Mouse (Mus musculus): ENCODE measurements around the gene Rab11fip2. TPM values are rescaled to one million over a fixed set of nuclear protein-coding genes. Genes with fewer than 3 reads are reported as not detected.

Gene Rab11fip2
- 9.2 and 9.3 TPM in 2 replicates for polyA plus RNA-seq (2015; fragmentation: Nextera tagmentation; extraction: Ambion mirVana)

DNA sequence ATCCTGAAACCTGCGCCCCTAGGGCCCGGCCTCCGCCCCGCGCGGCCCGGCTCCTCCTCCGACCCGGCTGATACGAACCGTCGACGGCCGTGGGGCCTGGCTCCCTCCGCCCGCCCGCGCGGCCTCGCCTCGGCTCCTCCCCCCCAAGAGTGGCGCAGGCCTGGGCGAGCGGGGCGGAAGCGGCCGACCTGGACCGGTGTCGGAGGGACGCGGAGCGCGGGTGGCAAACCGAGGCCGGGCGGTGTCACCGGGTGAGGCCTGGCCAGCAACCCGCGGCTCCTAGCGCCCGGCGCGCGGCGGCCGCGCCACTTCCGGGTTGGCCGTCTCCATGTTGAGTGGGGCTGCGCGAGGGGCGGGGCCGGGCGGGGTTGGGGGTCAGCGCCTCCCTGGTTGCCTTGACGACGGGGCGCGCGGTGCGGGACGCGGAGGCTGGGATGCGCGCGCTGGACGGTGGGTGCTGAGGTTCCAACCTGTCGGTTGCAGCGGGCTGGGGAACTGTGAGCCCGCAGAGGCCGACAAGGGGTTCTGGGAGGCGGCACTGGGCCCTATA, at the start of gene Rab11fip2:
Gene Rab11fip2, minus strand, starts transcription at position 333 of the 550 bp plus-strand sequence.
- Histone ChIP-seq H3K9me3 (replicated peaks; ENCODE audit: control insufficient read depth, low read length, poor library complexity, severe bottlenecking) (no peaks in the 10 kb centered on the region), H3K27me3 (ENCODE audit: control insufficient read depth, insufficient read depth, low read depth, low read length) (no peaks in the 10 kb centered on the region), H3K4me3 (ENCODE audit: low read depth, low read length) (peak within 1 kb of the TSS; percentile 89), H3K4me2 (ENCODE audit: low read length) (peak within 1 kb of the TSS; percentile 73), H3K36me3 (ENCODE audit: control insufficient read depth, insufficient read depth, low read length) (no peaks in the 10 kb centered on the region), H3K27ac (ENCODE audit: low read length) (peak within 1 kb of the TSS; percentile 91), H3K4me1 (ENCODE audit: control insufficient read depth, insufficient read depth, low read length) (peaks cover 28% of the 10 kb centered on the region), H3K9ac (ENCODE audit: low read depth, low read length) (peak within 1 kb of the TSS; percentile 98)
- under 1% methylated on average over 65 of the region's 72 CpGs for WGBS
- ATAC-seq: peak; percentile 99

DNA sequence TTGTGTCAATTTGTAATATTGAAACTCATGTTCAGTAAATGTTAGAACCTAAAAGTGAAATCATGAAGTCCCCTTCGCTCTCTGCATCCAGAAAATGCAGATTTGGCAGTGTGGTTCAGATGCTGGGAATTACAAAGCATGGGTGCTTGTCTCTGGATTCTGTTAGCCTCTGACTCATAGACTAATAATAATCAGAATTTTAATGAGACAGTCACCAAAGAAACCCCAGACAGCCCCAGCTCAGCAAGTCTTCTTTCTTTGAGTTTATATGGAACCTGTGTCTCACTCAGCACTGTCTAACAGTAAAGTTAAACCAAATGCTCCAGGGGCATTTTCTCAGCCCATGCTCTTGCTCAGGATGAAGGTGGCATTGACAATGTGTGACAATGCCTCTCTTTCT, 38.1 kb upstream of the Rab11fip2 start:
- WGBS: 94% methylated on average over 1 of the region's 1 CpGs
- no peaks in the 10 kb centered on the region for H3K9me3 ChIP-seq (replicated peaks; ENCODE audit: control insufficient read depth, low read length, poor library complexity, severe bottlenecking)
- no peak for ATAC-seq

DNA sequence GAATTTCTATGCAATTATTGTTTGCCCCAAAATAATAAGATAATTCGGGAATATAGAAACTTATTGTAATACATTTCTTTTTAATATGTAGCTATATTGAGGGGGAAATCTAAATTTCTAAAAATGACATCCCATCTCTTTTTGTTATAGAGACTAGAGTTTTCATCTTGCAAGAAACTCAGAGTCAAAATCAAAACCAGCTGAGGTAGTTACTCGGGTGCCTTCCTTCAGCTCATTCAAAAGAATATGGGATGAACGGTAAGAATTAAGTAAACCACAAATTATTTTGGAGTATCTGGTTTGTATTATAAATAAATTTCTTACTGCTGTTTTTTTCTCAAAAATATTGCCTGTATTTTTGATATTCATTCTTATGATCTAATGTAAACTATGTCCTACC, 11.5 kb upstream of the Rab11fip2 start:
- Histone ChIP-seq H3K9ac (ENCODE audit: low read depth, low read length) (no peak overlapping the region), H3K27me3 (ENCODE audit: control insufficient read depth, insufficient read depth, low read depth, low read length) (no peaks in the 10 kb centered on the region), H3K4me1 (ENCODE audit: control insufficient read depth, insufficient read depth, low read length) (no peaks in the 10 kb centered on the region), H3K4me3 (ENCODE audit: low read depth, low read length) (no peak overlapping the region), H3K4me2 (ENCODE audit: low read length) (no peak overlapping the region), H3K27ac (ENCODE audit: low read length) (no peak overlapping the region), H3K36me3 (ENCODE audit: control insufficient read depth, insufficient read depth, low read length) (no peaks in the 10 kb centered on the region), H3K9me3 (replicated peaks; ENCODE audit: control insufficient read depth, low read length, poor library complexity, severe bottlenecking) (no peaks in the 10 kb centered on the region)
- 84% methylated on average over 3 of the region's 3 CpGs for WGBS
- no peak for ATAC-seq

More for the DNA sequence above, 38.1 kb upstream of the Rab11fip2 start:
- Histone ChIP-seq H3K4me1 (ENCODE audit: control insufficient read depth, insufficient read depth, low read length) (no peaks in the 10 kb centered on the region), H3K36me3 (ENCODE audit: control insufficient read depth, insufficient read depth, low read length) (no peaks in the 10 kb centered on the region), H3K27ac (ENCODE audit: low read length) (no peak overlapping the region), H3K4me2 (ENCODE audit: low read length) (no peak overlapping the region), H3K27me3 (ENCODE audit: control insufficient read depth, insufficient read depth, low read depth, low read length) (no peaks in the 10 kb centered on the region), H3K4me3 (ENCODE audit: low read depth, low read length) (no peak overlapping the region), H3K9ac (ENCODE audit: low read depth, low read length) (no peak overlapping the region)

DNA sequence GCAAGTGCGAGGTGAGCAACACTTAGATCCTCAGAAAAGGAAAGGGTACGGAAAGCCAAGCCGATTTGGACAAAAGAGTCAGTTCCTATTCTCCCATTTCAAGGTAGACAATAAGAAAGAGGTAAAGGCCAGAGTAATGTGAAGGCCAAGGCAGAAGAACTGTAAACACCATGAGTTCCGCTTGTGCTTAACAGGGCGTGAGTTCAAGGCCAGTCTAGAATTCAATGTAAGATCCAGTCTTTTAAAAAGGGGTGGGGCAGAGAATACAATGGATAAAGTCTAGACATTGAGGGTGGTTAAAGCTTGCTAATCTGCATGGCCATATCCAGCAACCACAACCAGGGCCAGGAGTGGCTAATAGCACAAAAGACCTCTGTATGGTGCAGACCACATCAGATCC, 6.3 kb upstream of the Rab11fip2 start:
- Histone ChIP-seq H3K4me2 (ENCODE audit: low read length) (no peak overlapping the region), H3K9ac (ENCODE audit: low read depth, low read length) (no peak overlapping the region), H3K36me3 (ENCODE audit: control insufficient read depth, insufficient read depth, low read length) (no peaks in the 10 kb centered on the region), H3K27ac (ENCODE audit: low read length) (no peak overlapping the region), H3K9me3 (replicated peaks; ENCODE audit: control insufficient read depth, low read length, poor library complexity, severe bottlenecking) (no peaks in the 10 kb centered on the region), H3K4me3 (ENCODE audit: low read depth, low read length) (no peak overlapping the region), H3K27me3 (ENCODE audit: control insufficient read depth, insufficient read depth, low read depth, low read length) (no peaks in the 10 kb centered on the region), H3K4me1 (ENCODE audit: control insufficient read depth, insufficient read depth, low read length) (no peaks in the 10 kb centered on the region)
- WGBS: 86% methylated on average over 5 of the region's 5 CpGs
- ATAC-seq: no peak

DNA sequence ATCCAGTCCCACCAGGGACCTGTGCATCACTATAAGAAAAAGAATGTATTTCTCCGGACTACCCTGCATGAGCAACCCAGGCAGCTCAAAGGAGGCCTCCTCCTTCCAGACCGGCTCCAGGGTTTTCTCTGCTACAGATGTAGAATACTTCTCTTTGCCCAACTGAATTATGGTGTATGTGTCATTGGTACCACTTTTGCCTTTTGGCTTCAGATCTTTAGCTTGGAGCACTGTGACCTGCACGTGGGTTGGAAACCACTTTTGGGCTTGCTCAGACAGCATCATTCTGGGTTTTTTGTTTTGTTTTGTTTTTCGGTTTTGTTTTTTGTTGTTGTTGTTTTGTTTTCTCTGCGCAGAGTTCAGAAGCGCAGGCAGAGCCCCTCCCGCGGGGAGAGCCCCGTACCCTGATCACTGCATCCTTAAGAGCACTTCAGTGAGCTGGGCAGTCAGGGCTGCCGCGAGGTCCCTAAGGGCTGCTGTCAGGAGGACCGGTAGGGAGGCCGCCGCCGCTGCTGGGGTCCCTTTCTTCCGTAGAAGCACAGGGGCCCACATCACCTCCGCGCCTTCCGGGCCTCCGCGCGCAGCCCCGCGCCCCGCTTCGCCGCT, 635 bp downstream of the Rab11fip2 start:
- Histone ChIP-seq H3K36me3 (ENCODE audit: control insufficient read depth, insufficient read depth, low read length) (no peaks in the 10 kb centered on the region), H3K9ac (ENCODE audit: low read depth, low read length) (peak overlapping the region; percentile 98), H3K4me1 (ENCODE audit: control insufficient read depth, insufficient read depth, low read length) (peaks cover 28% of the 10 kb centered on the region), H3K4me2 (ENCODE audit: low read length) (peak overlapping the region; percentile 73), H3K4me3 (ENCODE audit: low read depth, low read length) (peak overlapping the region; percentile 89), H3K27ac (ENCODE audit: low read length) (peak overlapping the region; percentile 91), H3K27me3 (ENCODE audit: control insufficient read depth, insufficient read depth, low read depth, low read length) (no peaks in the 10 kb centered on the region), H3K9me3 (replicated peaks; ENCODE audit: control insufficient read depth, low read length, poor library complexity, severe bottlenecking) (no peaks in the 10 kb centered on the region)
- ATAC-seq: peak; percentile 84
- WGBS: under 1% methylated on average over 27 of the region's 27 CpGs

DNA sequence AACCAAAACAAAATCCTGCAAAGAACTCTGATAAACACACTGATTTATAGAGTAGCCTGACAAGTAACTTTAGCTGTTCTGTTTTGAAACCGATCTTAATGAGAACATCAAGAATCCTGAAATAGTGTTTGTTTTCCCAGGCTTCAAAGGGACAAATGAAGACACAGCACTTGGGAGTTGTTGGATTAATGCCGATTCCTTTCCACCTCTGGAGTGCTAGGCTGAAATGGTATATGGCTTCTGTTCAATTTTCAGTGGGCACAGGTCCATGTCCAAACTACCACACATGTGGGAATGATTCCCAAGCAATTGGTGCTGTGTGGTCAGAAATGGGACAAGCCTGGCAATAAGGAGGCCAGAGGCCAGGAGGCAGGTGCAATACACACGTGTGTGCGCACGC, 3.7 kb downstream of the Rab11fip2 start:
- Histone ChIP-seq H3K4me3 (ENCODE audit: low read depth, low read length) (no peak overlapping the region), H3K9me3 (replicated peaks; ENCODE audit: control insufficient read depth, low read length, poor library complexity, severe bottlenecking) (no peaks in the 10 kb centered on the region), H3K27me3 (ENCODE audit: control insufficient read depth, insufficient read depth, low read depth, low read length) (no peaks in the 10 kb centered on the region), H3K27ac (ENCODE audit: low read length) (no peak overlapping the region), H3K36me3 (ENCODE audit: control insufficient read depth, insufficient read depth, low read length) (peaks cover 2% of the 10 kb centered on the region; the same call in 1 of the 2 replicates), H3K4me2 (ENCODE audit: low read length) (no peak overlapping the region), H3K9ac (ENCODE audit: low read depth, low read length) (no peak overlapping the region), H3K4me1 (ENCODE audit: control insufficient read depth, insufficient read depth, low read length) (peaks cover 28% of the 10 kb centered on the region)
- no peak for ATAC-seq
- 79% methylated on average over 5 of the region's 5 CpGs for whole genome bisulfite sequencing

DNA sequence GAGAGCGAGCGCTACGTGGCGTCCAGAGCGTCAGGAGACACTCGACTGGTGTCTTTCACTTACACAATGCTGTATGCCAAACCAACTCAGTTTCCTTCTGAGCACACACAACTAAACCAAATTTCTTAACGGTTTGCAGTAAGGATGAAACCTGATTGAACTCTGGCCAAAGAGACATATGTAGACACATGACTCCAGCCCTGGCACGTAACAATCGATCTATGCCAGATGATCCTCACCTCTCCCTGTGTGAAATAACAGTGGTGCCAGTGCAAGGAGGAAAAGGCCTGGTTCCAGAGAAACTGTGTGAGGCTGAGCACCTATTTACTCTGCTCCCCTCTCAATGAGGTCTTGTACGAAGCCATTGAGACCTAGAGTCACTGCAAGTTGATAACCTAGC, 11.4 kb downstream of the Rab11fip2 start:
- Histone ChIP-seq H3K27me3 (ENCODE audit: control insufficient read depth, insufficient read depth, low read depth, low read length) (no peaks in the 10 kb centered on the region), H3K9ac (ENCODE audit: low read depth, low read length) (no peak overlapping the region), H3K36me3 (ENCODE audit: control insufficient read depth, insufficient read depth, low read length) (peaks cover 2% of the 10 kb centered on the region; the same call in 1 of the 2 replicates), H3K4me3 (ENCODE audit: low read depth, low read length) (no peak overlapping the region), H3K4me2 (ENCODE audit: low read length) (no peak overlapping the region), H3K4me1 (ENCODE audit: control insufficient read depth, insufficient read depth, low read length) (no peaks in the 10 kb centered on the region; the same call in 1 of the 2 replicates), H3K27ac (ENCODE audit: low read length) (no peak overlapping the region), H3K9me3 (replicated peaks; ENCODE audit: control insufficient read depth, low read length, poor library complexity, severe bottlenecking) (no peaks in the 10 kb centered on the region)
- WGBS: 90% methylated on average over 10 of the region's 10 CpGs
- no peak for ATAC-seq

DNA sequence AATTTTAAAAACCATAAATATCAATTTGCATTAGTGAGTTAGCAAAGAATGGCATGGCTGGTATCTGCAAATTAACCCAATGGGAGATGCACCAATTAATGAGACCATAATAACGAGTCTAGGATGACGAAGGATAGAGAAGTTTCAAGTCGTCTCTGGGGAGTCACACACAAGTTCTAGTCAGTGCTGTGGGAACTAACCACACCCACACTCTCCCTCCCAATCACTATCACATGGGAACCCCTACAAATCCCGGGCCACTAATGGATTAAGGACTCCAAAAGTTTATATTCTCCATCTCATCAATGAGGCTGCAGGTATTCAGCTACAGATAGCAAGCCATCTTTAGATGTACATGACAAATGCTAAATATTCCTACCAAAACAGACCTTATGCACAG, 14.8 kb downstream of the Rab11fip2 start:
- 79% methylated on average over 4 of the region's 4 CpGs for WGBS
- Histone ChIP-seq H3K4me1 (ENCODE audit: control insufficient read depth, insufficient read depth, low read length) (no peaks in the 10 kb centered on the region; the same call in 1 of the 2 replicates), H3K27me3 (ENCODE audit: control insufficient read depth, insufficient read depth, low read depth, low read length) (no peaks in the 10 kb centered on the region)

DNA sequence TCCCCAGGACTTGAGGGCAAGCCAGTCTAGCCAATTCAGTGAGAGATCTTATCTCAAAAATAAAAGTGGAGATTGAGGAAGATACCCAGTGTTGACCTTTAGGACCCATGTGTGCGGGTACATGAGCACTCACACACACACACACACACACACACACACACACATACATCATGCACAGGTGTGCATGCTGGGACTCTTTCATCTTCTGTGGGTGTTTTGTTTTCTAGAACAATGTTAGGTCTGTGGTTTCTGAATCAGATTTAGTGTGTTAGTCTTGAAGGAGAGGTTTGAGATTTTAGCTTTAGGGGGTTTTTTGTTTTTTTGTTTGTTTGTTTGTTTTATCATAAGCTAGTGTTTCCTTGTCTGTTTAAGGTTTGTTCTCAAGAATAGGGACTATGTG, 17.3 kb downstream of the Rab11fip2 start:
- H3K4me3 ChIP-seq (ENCODE audit: low read depth, low read length): no peak overlapping the region
- WGBS: 97% methylated on average over 1 of the region's 1 CpGs
- no peaks in the 10 kb centered on the region; the same call in 1 of the 2 replicates for H3K4me1 ChIP-seq (ENCODE audit: control insufficient read depth, insufficient read depth, low read length)
- H3K4me2 ChIP-seq (ENCODE audit: low read length): no peak overlapping the region
- no peak overlapping the region for H3K27ac ChIP-seq (ENCODE audit: low read length)
- H3K9ac ChIP-seq (ENCODE audit: low read depth, low read length): no peak overlapping the region
- ATAC-seq: no peak
- H3K9me3 ChIP-seq (replicated peaks; ENCODE audit: control insufficient read depth, low read length, poor library complexity, severe bottlenecking): no peaks in the 10 kb centered on the region
- H3K36me3 ChIP-seq (ENCODE audit: control insufficient read depth, insufficient read depth, low read length): no peaks in the 10 kb centered on the region
- no peaks in the 10 kb centered on the region for H3K27me3 ChIP-seq (ENCODE audit: control insufficient read depth, insufficient read depth, low read depth, low read length)

More for the DNA sequence above, 14.8 kb downstream of the Rab11fip2 start:
- Histone ChIP-seq H3K27ac (ENCODE audit: low read length) (no peak overlapping the region), H3K9me3 (replicated peaks; ENCODE audit: control insufficient read depth, low read length, poor library complexity, severe bottlenecking) (no peaks in the 10 kb centered on the region), H3K4me3 (ENCODE audit: low read depth, low read length) (no peak overlapping the region), H3K36me3 (ENCODE audit: control insufficient read depth, insufficient read depth, low read length) (no peaks in the 10 kb centered on the region), H3K4me2 (ENCODE audit: low read length) (no peak overlapping the region), H3K9ac (ENCODE audit: low read depth, low read length) (no peak overlapping the region)
- no peak for ATAC-seq

Data from midbrain, embryonic 16.5 days (tissue).